Mouse (Mus musculus) cerebellum, postnatal 25 days (tissue): ENCODE data around the gene Gata3.

Experiments used
- DNase-seq, 2 experiments: peaks; one replicate each; pipeline ENCODE4 v3.0.0; 2021; ENCODE audit warnings: mixed read lengths in 2 of 2

Gata3 gene

DNA sequence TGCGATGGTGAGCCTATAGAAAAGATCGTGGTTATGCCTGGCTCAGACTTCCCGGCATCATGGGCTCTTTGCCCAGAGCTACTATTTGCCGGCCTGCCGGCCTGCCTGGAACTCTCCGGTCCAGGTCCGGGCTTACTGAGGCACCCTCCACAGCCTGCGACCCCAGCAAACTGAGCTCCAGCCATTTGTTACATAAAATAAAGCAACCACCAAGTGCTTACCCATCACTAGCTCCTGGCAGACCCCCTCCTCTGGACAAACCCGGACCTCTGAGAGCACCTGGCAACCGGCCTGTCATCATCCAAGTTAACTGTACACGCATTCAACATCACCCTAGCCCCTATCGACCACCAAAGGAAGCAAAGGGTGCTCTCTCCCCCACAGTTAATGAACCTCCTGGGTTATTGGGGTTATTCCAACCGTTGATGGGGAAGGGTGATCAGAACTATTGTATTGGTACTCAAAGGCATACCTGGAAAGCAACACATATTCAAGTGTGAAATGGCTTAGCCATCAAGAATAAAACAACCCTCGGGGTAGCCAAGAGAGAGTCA lies 4.5 kb downstream of the Gata3 start:
- peak; percentile 25 to 28 for DNase-seq

DNA sequence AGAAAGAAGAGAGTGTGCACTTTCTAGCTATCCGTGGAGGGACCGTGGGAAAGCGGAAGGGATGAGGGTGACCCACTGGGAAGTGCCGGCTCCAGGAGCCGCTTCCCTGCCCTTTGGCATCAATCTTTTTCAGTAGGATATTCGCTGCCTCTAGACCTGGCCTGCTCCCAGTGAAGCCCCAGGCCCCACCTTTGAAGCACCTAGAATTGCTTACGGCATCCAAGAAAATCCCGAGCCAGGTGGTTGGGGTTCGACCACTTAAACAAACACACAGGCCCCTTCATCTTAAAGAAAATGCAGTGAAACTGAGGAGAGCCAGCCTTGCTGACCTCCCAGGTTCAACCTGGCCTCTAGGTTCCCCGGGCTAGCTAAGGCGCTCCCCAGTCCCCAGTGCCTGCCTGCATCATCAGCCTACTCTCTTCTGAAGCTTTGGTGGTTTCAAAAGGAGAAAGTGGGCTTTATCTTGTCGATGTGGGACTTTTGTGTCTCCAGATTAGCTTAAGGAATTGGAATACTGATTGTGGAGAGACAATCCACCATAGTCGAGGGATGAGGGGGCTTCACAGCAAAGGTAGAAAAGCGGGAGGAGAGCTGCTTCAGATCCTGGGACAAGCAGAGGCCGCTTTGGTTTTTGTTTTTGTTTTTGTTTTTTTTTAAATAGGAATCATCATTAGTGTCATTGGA lies 5.2 kb downstream of the Gata3 start:
- peak in 1 of 2 experiments; percentile 20 for DNase-seq

DNA sequence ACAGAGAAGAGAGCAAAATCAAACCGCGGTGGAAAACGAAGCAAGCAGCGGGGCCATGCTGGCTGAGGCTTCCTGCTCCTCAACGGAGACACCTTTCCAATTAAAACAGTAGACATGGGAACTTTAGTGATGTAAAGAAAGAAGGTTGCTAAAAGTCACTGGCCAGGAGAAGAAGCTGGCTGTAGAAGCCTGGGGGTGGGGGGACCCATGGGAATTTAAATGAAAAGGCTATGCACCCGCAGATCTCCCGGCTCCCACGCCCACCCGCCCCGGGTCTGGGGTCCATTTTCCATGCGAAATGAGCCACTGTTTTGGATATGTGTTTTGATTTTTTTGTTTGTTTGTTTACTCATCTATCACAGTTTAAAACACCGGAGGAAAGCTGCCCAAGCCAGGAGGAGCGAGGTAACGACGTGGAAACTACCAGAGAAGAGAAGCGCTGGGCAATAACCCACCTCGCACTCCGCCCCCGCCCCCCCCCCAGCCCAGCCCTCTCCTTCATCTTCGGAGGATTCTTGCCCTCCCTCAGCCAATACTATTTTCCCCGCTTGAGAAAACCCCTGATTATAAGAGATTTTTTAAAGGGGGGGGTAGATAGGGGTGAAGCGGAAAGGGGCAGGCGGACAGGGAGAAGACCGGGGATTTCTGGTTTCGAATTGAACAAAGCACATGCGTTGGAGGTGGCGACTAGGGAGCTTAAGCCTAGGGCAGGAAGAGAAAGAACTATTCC lies 5.9 kb downstream of the Gata3 start:
- DNase-seq, result peak in 1 of 2 experiments; percentile 8

DNA sequence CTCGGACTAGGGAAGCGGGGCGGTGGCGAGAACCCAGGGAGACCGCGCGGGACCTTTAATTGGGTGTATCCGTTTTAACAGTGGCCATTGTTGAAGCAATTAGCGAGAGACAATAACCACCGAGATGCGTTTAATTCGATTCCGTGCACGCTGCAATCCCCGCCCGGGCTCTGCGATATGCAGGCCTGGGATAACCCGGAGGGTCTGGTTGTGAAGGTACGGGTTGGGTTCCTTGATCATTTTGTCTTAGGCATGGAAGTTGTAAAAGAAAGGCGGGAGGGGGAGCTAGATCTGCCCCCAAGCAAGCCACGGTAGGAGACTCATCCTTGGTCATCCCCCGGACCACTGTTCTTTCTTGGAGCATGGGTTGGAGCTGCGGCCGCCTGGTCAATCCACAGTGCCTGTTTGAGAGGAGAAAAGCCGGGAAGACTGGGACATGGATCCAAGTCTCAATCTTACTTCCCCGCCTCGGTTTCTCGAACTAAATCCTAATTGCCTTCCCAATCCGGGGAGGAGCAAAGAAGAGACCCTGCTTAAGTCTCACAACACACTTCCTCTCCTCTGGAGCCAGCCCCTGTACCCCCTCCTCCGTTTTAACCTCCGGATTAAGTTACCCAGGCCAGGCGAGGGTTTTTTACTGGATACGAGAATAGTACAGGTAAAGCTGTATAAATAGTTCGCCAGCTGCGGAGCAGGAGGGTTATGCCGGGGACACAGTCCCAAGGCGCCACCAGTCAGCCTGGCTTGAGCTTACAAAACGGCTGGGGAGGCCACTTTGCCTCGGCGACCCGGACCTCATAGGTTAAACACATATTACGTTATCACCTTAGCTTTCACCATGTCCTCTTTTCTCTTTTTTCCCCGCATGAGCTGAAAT lies 6.7 kb downstream of the Gata3 start:
- DNase-seq, result peak; percentile 36 to 60

DNA sequence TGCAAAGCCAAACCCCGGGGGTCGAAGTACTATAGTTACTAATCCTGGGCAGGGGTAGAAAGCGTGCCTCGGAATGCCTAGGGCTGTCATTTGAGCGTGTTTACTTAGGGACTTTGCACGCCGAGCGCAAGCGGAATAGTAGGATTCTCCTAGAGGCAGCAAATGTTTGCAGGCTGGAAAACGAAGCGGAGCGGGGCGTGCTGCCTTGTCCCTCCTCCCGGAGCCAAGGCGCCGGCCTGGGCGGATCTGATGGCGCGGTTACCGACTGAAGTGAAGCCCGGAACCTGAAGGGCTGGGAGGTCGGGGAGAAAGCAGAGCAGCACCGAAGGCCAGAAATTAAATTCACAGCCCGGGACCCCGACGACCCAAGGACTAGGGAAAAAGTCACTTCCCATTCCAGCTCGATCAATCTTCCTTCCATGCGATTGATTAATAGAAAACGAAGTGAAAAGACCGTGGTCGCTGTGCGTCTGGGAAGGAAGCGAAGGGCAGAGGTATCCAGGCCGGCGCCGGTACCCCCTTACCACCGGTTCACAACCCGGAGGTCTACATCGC lies 7.4 kb downstream of the Gata3 start:
- DNase-seq, result peak; percentile 44 to 51

DNA sequence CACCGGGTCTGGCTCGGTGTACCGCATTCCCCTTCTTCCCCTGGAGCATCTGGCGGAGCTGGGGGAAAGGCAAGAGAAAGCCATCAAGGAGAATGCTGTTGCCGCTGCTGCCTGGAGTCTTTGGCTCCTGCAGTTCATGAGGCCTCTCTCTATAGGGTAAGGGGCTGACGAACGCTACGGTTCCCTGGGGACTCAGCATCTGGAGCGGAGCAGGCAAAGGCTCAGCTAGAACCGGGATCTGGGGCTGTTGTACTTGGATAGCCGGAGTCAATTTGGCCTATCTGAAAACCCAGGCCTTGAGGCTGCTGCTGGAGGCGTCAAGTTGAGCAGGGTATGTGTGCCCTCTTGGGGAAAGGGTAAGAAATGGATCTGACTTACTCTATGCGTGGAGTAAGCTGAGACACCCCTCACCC lies 8.2 kb downstream of the Gata3 start:
- DNase-seq, result peak in 1 of 2 experiments; percentile 17

DNA sequence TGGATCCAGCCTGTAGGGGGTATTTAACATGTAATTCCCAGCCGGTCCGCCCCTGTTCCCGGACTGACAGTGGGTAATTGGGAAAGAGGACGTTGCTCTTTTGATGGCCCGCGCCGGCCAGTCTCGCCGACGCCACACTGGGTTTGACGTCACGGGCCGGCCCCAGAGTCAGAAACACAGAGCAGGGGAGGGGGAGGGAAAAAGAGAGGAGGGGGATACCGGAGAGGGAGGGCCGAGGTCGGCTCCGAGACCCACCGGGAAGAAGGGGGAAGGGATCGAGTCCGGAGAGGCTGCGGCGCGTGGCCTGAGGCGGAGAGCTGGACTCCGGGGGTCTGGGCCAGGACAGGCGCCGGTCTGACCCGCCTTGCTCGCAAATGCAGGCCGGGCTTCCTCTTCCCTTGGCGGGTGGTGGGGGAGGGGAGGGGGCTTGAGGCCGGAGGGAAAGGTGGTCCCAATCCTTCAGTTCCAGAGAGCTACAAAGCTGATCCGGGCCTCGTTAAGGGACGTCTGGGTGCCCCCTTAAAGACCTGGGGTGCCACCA lies 8.7 kb downstream of the Gata3 start, which contains the start of gene 4930412O13Rik:
Gene 4930412O13Rik (plus strand): TSS at position 202 of the 541 bp plus-strand sequence.
- no peak for DNase-seq

DNA sequence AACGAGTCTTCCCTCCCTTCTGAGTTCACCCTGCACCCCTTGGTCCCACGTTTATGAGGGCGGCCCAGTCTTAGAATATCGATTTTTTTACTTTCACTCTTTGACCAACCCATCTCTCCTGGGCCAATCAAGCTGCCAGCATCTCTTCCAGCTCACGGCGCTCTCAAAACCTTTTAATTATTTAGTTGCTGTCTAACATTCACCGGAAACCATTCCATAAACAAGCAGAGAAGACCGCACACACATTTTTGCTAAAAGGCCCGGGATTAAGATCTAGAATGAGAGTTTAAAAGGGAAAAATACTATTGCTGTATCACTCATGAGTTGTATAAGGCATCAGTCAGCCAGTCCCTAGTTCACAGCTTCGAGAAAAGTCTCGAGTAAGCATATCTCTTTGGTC lies 9.6 kb downstream of the Gata3 start:
- DNase-seq, result no peak

DNA sequence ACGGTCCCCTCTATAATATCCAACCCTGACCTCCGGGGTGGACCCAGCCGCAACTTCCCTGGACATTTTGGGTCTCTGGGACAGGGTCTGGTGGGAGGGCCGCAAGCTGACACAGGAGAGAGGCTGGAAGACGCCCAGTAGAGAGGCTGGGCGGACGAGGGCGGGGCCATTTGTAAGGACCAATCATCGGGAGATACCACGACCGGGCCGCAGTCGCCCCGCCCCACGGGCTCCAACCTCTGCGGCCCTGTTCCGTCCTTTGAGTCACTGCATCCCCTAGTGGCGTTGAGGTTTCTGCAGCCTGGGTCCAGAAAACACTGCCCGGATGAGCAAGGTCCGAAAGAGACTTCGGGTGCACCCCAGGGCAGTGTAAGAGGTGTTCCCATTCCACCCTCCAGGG lies 10.3 kb downstream of the Gata3 start:
- peak; percentile 71 to 81 for DNase-seq

DNA sequence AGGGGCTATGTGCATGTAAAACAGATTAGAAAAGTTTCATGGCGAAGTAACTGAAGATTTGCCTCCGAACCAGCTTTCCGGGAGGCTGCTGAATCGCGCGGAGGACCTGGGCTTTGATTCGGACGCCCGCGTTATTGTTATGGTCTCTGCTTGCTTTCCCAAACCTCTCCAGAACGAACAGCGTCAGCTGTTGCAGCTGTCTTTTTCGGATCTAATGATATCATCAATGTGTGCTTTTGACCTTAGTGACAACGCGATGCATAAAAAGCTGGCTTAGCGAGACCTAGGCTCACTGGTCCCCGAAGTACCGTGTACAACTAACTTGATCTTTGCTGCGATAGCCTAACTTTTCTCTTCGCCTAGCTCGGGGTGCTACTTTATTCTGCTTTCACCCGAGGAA lies 10.7 kb downstream of the Gata3 start:
- DNase-seq, result peak; percentile 19 to 44

DNA sequence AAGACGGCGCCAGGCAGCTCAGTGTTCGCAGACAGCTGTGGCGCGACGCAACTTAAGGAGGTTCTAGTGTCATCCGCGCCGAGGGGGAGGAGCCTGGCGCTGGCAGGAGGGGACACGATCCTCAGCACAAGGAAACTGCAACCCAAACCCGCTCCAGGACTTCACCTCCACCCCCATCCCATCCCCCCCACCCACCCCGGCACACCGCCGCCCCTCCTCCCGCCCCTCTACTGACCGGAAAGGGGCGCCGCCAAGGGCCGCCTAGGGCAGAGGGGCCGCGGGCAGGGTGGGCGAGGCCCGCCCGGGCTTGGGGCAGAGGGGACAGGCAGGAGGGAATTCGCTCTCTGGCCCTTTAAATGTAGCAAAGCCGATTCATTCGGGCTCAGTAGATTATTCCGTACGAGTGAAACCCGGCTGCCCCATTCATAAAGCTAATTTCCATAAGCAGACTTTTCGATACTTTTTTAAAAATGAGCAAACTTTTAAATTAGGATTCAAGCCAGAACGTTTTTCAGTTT lies 11.2 kb downstream of the Gata3 start:
- DNase-seq, result peak in 1 of 2 experiments; percentile 19

DNA sequence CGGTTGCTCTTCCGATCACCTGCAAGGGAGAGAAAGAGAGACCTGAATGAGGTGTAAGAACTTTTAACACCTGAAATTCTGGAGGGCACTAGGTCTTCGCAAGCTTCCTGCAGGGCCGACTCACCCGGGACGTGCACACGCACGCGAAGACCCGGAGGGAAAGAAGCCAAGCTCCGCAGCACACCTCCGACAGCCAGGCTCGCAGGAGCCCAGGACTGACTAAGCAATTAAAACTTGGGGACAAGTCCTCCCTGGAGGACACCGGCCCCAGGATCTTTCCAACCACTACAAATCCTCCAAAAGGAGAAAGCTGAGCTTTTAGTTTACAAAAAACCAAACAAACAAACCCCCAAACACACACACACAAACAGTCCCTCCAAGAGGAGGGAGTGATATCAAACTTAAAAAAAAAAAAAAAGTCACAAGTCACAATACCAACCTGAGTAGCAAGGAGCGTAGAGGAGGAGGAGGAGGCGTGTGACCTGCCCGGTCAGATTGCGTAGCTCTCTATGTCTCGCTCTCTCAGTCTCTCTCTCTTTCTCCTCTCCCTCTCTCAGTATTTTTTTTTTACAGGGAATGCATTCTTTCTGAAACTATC lies 11.8 kb downstream of the Gata3 start:
- DNase-seq, result peak in 1 of 2 experiments; percentile 15

DNA sequence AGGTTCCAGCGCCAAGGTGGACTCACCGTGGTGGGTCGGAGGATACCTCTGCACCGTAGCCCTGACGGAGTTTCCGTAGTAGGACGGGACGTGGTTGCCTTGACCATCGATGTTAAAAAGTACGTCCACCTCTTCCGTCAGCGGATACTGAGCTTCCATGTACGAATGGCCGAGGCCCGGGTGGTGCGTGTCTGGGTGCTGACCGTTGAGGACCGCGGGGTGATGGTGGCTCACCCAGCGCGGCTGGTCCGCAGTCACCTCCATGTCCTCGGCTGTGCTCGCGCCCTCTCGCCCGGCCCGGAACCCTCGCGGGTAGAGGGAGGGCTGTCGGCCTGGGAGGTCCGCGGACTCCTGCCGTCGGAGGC lies 12.5 kb downstream of the Gata3 start:
- peak; percentile 22 to 40 for DNase-seq

DNA sequence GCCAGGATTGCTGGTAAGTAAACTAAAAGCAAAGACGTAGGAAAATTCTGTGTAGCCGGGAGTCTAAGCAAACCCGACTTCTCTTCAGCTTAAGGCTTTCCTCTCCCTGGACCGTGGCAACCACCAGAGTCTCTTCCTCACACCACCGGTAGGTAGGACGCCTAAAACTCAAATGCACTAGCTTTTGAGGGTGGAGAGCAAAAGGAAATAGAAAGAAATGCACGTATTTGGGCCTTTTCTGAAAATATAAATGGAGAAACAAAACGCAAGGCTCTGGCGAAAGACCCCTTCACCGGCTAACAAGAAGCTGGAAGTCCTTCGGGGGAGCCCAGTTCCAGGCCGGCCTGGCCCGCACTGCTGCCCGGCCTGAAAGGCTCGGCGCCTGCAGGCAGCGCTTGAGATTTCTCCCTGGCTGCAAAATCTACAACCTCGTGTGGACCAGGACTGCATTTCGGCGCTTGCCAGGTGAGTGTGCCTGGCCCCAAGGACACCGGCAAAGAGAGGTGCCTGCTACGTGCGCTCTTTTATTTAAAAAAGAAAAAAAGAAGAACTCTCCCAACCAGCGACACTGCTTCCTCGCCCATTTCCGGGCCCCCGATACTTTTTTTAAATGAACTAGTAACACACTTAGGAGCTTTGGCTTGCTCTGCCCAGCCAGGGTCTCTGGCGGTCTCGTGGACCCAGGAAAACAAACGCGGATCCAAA lies 13.1 kb downstream of the Gata3 start:
- peak in 1 of 2 experiments; percentile 15 for DNase-seq

DNA sequence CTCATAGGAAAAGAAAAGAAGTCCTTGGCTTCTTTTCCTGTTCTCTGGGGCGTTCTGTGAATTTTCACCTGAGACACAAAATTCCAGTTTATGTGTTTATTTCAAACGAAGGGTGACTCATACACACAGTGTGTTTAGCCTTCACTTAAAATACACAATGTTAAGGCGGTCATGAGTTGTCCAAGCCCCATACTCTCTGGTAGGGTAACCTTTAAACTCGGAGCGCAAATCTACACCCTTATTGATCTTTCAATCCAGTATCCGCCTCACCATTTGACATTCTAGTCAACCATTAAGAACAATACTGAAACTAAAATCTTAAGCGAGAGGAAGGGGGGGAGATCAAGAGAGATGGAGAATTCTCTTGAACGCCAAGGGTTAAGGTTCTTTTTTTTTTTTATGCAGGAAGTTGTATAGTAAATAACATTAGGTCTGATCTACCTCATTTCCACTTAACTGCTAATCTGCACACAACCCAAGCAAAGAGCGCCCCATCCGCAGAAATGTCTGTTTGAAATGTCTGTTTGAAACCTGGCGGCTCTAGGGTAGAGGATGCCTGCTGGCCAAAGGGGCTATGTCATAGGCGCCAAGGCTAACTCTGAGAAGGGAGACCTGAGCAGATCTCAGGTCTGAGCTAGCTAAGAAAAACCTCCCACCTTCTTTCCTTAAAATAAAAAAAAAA lies 14.0 kb downstream of the Gata3 start:
- DNase-seq, result no peak

DNA sequence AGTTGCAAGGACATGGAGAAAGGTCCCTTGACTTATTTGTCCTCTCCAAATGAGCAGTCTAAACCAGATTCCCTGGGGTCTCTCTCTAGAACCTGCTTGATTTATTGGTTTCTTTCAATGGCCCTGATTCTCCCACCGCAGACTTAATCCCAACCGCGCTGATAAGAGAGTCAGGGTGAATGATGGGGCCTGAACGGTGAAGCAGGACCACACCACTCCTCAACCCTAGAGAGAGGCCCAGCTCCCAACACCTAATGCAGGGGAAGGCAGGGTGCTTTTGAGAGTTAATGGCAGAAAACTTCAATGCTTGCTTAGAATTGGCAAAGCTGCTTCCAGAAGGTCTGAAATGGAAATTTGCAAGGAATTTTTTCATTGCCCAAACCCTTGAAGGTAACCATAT lies 14.6 kb downstream of the Gata3 start:
- no peak for DNase-seq

DNA sequence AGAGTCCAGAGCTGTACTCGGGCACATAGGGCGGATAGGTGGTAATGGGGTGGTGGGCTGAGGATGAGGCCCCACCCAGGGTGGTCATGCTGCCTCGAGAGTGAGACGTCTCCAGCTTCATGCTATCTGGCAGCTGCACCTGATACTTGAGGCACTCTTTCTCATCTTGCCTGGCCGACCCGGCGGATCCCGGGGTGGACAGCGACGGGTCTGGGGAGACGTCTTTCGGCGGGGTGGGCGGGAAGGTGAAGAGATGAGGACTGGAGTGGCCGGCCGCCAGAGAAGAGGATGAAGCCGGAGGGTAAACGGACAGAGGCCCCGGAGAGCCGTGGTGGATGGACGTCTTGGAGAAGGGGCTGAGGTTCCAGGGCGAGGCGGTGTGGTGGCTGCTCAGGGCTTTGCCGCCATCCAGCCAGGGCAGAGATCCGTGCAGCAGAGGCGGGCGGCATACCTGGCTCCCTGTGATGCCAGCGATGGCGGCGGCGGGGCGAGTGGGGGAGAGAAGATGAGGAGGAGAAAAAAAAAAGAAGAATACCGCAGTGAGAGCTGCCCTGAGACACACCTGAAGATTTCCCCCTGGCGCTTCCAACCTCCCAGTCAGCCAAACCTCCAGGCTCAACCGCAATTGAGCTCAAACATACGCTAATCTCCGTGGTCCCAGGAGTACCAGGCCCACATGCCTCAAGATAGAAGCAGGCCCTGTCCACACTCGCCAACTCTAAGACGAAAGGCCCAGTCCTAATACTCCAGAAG lies 15.2 kb downstream of the Gata3 start:
- DNase-seq, result no peak

DNA sequence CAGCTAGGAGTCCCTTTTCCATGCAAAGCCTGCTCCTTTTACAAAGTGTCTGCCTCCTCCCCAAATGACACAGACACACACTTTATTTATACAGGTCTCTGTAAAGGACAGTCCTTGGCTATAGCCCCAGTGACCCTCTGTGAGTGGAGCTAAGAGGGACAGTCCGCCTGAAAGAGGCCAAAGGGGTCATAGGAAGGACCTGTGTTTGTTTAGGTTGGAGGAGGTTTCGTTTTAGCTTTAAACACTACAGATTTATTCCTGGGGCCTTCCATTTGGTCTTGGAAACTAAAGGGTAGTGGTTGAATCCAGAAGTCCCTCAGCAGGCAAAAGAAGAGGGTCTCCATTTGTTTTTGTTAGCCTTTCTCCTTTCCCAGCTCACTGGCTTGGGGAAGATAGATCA lies 16.1 kb downstream of the Gata3 start:
- DNase-seq, result no peak

DNA sequence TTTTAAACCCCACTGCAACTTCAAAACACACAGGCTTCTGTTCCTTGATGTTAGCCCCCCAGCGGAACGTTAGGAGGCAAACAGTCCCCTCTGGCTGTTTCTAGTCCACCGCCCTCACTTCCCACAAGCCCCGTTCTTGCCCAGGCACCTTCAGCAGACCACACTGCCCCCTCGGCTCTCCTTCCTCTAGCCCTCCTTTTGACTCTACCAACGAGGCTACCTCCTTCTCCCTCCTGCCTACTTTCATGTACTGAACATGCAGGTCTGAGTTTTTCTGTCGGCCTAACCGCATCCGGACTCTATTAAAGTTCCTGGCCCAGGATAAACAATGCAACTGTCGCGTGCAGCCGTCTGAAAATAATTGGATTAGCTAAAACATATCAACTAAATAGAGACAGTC lies 17.2 kb downstream of the Gata3 start:
- no peak for DNase-seq

DNA sequence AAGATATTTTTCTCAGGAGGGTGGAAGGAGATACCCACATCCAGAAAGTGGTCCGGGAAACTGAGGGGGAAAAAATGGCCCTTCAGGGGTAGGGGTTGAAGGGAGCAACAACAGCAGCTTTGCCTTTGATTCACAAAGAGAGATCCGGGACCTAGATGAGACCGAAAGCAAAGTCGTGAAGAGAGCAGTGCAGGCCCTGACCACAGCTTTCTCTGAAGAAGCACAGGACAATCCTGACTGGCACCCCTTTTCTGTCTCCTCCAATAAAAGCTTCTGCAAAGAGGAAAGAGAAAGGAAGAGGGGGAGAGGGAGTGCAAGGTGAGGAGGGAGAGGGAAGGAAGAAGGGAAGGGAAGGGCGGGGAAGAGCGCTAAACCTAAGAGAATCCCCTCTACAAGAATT lies 18.0 kb downstream of the Gata3 start:
- no peak for DNase-seq
